Mouse (Mus musculus) lung, embryonic 14.5 days (tissue): Measurements from ENCODE around the gene Sgsh. TPM values are rescaled to one million over a fixed set of nuclear protein-coding genes. Genes with fewer than 3 reads are reported as not detected.

ENCODE experiments used
- ATAC-seq: fragments of 200-750 bp; cut with Nextera tagmentation; 2 replicates; pipeline ENCODE4 v1.8.0; 2017; ENCODE audit warnings: mild to moderate bottlenecking, moderate TSS enrichment, moderate library complexity; ENCODE audit not compliant: insufficient read depth
- DNase-seq: peaks from one replicate; pipeline ENCODE4 v3.0.0-alpha.2; 2015
- H3K27ac ChIP-seq: fragments of 300-500 bp; sonication (generic); 2 replicates; pipeline ENCODE4 v1.5.1; 2014; ENCODE audit warnings: low read depth, mild to moderate bottlenecking, moderate library complexity
- H3K27me3 ChIP-seq: fragments of 300-500 bp; sonication (generic); 2 replicates; pipeline ENCODE4 v1.6.1; 2014; ENCODE audit warnings: low read length, control low read depth; ENCODE audit not compliant: insufficient read depth
- H3K36me3 ChIP-seq: fragments of 300-500 bp; sonication (generic); 2 replicates; pipeline ENCODE4 v1.6.1; 2014; ENCODE audit warnings: control low read depth; ENCODE audit not compliant: insufficient read depth
- H3K4me1 ChIP-seq: fragments of 300-500 bp; sonication (generic); 2 replicates; pipeline ENCODE4 v1.6.1; 2014; ENCODE audit warnings: antibody characterized with exemption, control low read depth; ENCODE audit not compliant: insufficient read depth
- H3K4me2 ChIP-seq: fragments of 300-500 bp; sonication (generic); 2 replicates; pipeline ENCODE4 v1.6.1; 2014; ENCODE audit warnings: mild to moderate bottlenecking
- H3K4me3 ChIP-seq: fragments of 300-500 bp; sonication (generic); 2 replicates; pipeline ENCODE4 v1.5.1; 2014; ENCODE audit warnings: low read depth, low read length
- H3K9ac ChIP-seq: fragments of 300-500 bp; sonication (generic); 2 replicates; pipeline ENCODE4 v1.6.1; 2014
- H3K9me3 ChIP-seq: fragments of 300-500 bp; sonication (generic); 2 replicates; pipeline ENCODE4 v1.6.1; 2016; ENCODE audit warnings: low read depth, low read length, control low read depth
- CTCF ChIP-seq: IDR thresholded peaks from 2 replicates; pipeline ENCODE4 v1.5.1; 2016; ENCODE audit warnings: antibody characterized with exemption, low read depth
- WGBS: fragments of 180-500 bp; shearing (Covaris S2); extraction: QIAGEN DNeasy Blood & Tissue Kit; methylation state at CpG from one replicate; pipeline ENCODE4 v1.1.7; 2014; 5-methylcytosine and 5-hydroxymethylcytosine counted together
- polyA plus RNA-seq: library from polyadenylated mRNA; unstranded; fragments of >200 nt; fragmentation: Nextera tagmentation; extraction: Ambion mirVana; gene quantifications from 2 replicates; pipeline ENCODE4 v1.2.1, GENCODE M21; 2014

The Sgsh gene
- polyA plus RNA-seq, 1 experiment from 2014 or later, result 7.6 TPM

DNA sequence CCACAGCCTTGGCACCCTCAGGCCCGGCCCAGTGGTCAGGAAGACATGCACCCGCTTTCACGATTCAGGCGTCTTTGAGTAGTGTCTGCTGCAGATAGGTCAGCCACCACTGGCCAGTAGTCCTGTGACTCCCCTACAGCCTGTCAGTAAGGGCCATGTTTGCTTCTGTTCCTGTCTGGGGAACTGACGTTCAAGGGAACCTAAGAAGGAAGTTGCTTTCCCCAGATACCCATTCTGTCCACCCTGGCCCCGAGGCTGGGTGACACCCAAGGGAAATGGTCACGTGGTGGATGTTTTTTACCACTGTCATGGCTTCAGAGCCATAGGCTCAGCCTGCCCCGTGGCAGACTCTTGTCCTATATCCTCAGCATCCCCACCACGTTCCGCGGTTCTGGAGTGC lies 22.0 kb upstream of the Sgsh start:
- DNase-seq, result no peak
- no peak overlapping the region for H3K27ac ChIP-seq
- no peak for ATAC-seq
- no peak for TF ChIP-seq CTCF
- H3K27me3 ChIP-seq, result no peaks in the 10 kb centered on the region
- no peaks in the 10 kb centered on the region for H3K9me3 ChIP-seq
- H3K4me2 ChIP-seq, result no peak overlapping the region
- 91% methylated on average over 11 of the region's 11 CpGs for WGBS
- no peak overlapping the region for H3K9ac ChIP-seq
- H3K4me3 ChIP-seq, result no peak overlapping the region
- H3K36me3 ChIP-seq, result peaks cover 9% of the 10 kb centered on the region; the same call in 1 of the 2 replicates
- H3K4me1 ChIP-seq, result no peaks in the 10 kb centered on the region; the same call in 1 of the 2 replicates

DNA sequence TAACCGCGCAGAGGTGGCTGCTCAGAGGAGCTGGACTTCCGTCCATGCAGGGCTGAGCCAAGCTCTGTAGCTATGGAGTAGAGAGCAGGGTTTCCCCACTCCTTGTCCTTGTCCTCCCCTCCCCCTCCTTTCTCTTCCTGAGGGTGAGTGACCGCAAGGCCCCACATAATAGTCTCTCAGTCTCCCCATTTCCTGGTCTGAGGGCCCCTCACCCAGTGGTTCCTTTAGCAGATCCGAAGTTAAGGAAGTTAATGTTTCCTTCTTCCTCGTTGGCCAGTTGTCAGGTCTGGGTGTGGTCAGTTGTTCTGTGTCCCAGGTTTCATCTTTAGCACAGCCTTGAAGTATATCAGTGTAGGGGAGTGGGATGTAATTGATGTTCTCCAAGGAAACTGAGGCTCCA lies 20.1 kb upstream of the Sgsh start:
- Histone ChIP-seq H3K9me3 (no peaks in the 10 kb centered on the region), H3K27me3 (no peaks in the 10 kb centered on the region), H3K4me3 (no peak overlapping the region), H3K27ac (no peak overlapping the region), H3K4me1 (no peaks in the 10 kb centered on the region; the same call in 1 of the 2 replicates), H3K4me2 (no peak overlapping the region), H3K9ac (no peak overlapping the region), H3K36me3 (peaks cover 9% of the 10 kb centered on the region; the same call in 1 of the 2 replicates)
- ATAC-seq (no peak), DNase-seq (no peak)
- WGBS, result 75% methylated on average over 6 of the region's 6 CpGs
- no peak for TF ChIP-seq CTCF

DNA sequence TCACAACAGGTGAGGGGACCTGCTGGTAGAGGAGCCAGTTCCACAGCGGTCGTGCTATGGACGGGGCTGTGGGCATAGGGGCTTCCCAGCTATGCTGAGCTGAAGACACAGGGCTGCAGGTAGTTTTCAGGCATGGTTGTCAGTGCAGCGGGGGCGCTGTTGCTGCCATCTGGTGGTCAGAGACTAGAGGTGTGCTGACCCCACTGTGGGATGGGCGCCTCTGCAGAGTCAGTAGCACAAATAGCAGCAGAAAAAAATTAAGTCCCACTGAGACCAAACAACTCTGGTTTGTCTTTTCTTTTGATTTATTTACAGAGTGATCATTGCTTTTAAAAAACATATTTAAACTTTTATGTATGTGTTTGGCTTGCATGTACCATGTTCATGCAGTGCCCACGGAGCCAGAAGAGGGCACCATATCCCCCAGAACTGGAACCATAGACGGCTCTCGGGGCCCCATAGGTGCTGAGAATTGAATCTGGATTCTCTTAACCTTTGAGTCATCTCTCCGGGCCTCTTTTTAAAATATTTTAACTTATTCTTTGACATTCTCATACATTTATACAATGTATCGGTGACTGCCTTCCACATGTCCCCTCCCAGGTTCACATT lies 8.3 kb upstream of the Sgsh start:
- Histone ChIP-seq H3K27me3 (no peaks in the 10 kb centered on the region), H3K9ac (no peak overlapping the region), H3K36me3 (peaks cover 22% of the 10 kb centered on the region; the same call in 1 of the 2 replicates), H3K4me2 (peak overlapping the region; percentile 30; the same call in 1 of the 2 replicates), H3K4me1 (no peaks in the 10 kb centered on the region), H3K27ac (no peak overlapping the region), H3K4me3 (no peak overlapping the region), H3K9me3 (no peaks in the 10 kb centered on the region)
- WGBS, result 31% methylated on average over 11 of the region's 11 CpGs
- TF ChIP-seq CTCF, result peak; percentile 91
- ATAC-seq, result peak; percentile 82
- peak; percentile 87 for DNase-seq

- 29% methylated on average over 11 of the region's 11 CpGs for whole genome bisulfite sequencing
- Histone ChIP-seq H3K36me3 (peaks cover 22% of the 10 kb centered on the region; the same call in 1 of the 2 replicates), H3K4me1 (no peaks in the 10 kb centered on the region), H3K27me3 (no peaks in the 10 kb centered on the region), H3K9me3 (no peaks in the 10 kb centered on the region), H3K9ac (no peak overlapping the region), H3K4me3 (no peak overlapping the region), H3K4me2 (peak overlapping the region; percentile 30; the same call in 1 of the 2 replicates), H3K27ac (no peak overlapping the region)
- no peak for TF ChIP-seq CTCF
- ATAC-seq, result no peak; the same call in 1 of the 2 replicates
- DNase-seq, result no peak
Measured at GRCm38 (mm10) chr11:119362769-119363533, 7.6 kb upstream of the Sgsh start.

DNA sequence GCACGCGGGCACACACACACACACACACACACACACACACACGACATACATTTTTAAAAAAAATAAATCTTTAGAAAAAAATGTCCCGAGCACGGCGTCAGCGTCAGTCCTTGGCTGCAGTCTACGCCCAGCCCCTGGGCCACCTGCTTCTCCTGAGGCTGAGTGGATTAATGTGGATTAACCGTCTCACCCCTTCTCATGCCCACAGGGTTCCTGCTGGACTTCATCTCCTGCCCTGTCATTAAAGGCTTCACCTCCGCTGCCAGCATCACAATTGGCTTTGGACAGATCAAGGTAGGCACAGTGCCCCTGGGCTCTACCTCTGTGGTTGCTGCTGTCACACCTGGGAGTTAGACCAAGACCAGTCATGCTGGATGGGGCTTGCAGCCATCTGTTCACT lies 3.8 kb upstream of the Sgsh start:
- ATAC-seq (no peak), DNase-seq (no peak)
- Histone ChIP-seq H3K4me1 (peaks cover 12% of the 10 kb centered on the region; the same call in 1 of the 2 replicates), H3K4me2 (no peak overlapping the region), H3K9me3 (no peaks in the 10 kb centered on the region), H3K9ac (no peak overlapping the region), H3K27me3 (no peaks in the 10 kb centered on the region), H3K27ac (no peak overlapping the region), H3K4me3 (no peak overlapping the region), H3K36me3 (peaks cover 17% of the 10 kb centered on the region; the same call in 1 of the 2 replicates)
- 90% methylated on average over 10 of the region's 10 CpGs for WGBS
- TF ChIP-seq CTCF, result no peak

- ATAC-seq, result peak; percentile 30; the same call in 1 of the 2 replicates
Measured at GRCm38 (mm10) chr11:119354798-119355442, 416 bp downstream of the Sgsh start.

More at GRCm38 (mm10) chr11:119354798-119355442, 416 bp downstream of the Sgsh start:
- no peak for TF ChIP-seq CTCF
- peaks cover 6% of the 10 kb centered on the region; the same call in 1 of the 2 replicates for H3K36me3 ChIP-seq
- H3K27me3 ChIP-seq, result 0 out of 2 replicates have a peak, but pooled peaks cover 3% of the 10 kb centered on the region
- H3K4me3 ChIP-seq, result peak overlapping the region; percentile 64
- DNase-seq, result peak; percentile 77
- H3K9me3 ChIP-seq, result no peaks in the 10 kb centered on the region
- peak overlapping the region; percentile 94 for H3K4me2 ChIP-seq
- peaks cover 12% of the 10 kb centered on the region; the same call in 1 of the 2 replicates for H3K4me1 ChIP-seq
- peak overlapping the region; percentile 80 for H3K27ac ChIP-seq
- WGBS, result 2% methylated on average over 23 of the region's 23 CpGs
- H3K9ac ChIP-seq, result peak overlapping the region; percentile 71
